Mouse (Mus musculus): Measurements from ENCODE around the gene Card11. TPM values are rescaled to one million over a fixed set of nuclear protein-coding genes. Genes with fewer than 3 reads are reported as not detected.

Gene Card11
- polyA plus RNA-seq, 1 experiment from 2014 or later: 0.14 TPM

DNA sequence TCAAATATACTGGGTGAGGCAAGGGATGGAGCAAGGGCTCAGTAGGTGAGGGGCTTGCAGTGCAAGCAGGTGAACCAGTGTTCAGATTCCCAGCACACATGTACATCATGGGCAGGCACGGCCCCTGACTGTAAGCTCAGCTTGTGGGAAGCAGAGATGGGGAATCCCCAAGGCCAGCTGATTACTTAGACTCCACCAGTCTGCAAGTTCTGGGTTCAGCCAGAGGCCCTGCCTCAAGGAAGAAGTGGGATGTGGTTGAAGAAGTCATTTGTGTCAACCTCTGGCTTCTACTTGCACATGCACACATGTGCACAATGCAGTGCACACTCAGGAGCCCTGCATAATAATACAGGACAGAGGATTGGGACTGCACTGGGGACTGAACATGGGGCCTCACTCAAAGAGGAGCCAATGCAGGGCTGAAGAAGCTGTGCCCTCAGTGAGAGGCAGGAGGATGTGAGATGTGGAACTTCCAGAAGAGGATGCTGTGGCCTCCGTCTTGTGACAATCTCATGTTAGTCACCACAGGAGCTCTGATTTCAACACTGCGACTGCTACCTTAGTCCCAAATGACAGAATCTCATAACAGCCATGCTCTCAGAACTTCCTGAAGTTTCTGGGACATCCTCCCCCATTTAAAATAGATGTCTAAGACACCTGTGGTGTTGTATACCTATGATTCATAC is 3.8 kb upstream of the Card11 start:
- Histone ChIP-seq H3K27me3 (ENCODE audit: control insufficient read depth, insufficient read depth, low read length) (no peaks in the 10 kb centered on the region), H3K4me2 (replicated peaks; ENCODE audit: low read depth, low read length) (no peak overlapping the region), H3K36me3 (ENCODE audit: control insufficient read depth, insufficient read depth, low read length) (no peaks in the 10 kb centered on the region), H3K4me1 (replicated peaks; ENCODE audit: control insufficient read depth, insufficient read depth, low read length) (no peaks in the 10 kb centered on the region), H3K27ac (ENCODE audit: low read depth, low read length) (no peak overlapping the region), H3K9me3 (ENCODE audit: control insufficient read depth, low read length) (no peaks in the 10 kb centered on the region), H3K4me3 (ENCODE audit: low read depth, low read length) (no peak overlapping the region), H3K9ac (ENCODE audit: low read depth, low read length) (no peak overlapping the region)
- WGBS: 83% methylated on average over 3 of the region's 3 CpGs
- ATAC-seq (ENCODE audit: low FRiP score) (no peak), DNase-seq (ENCODE audit: low spot score) (no peak)

DNA sequence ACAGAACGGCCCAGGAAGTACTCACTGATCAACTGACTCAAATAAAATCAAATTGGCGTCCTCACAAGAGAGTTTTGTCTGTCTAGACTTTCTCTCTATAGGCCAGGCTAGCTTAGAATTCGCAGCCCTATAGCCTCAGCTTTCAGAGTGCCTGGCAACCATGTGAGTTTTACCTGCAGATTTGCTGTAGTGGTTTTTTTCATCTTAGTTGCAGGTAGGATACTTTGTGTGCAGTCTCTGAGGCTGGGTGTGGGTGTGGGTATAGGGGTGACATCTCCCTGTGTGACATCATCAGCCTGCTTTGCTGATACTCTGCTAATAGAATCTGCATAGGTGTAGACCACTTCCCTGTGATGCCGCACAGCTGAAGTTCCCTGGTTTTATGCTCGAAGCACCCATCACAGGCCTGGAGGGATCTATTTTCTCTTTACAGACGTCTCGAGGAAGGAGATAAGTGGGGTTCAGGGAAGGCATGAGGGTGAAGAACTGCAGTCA is 1.2 kb downstream of the Card11 start:
- Histone ChIP-seq H3K27ac (ENCODE audit: low read depth, low read length) (no peak overlapping the region), H3K4me1 (replicated peaks; ENCODE audit: control insufficient read depth, insufficient read depth, low read length) (no peaks in the 10 kb centered on the region), H3K4me2 (replicated peaks; ENCODE audit: low read depth, low read length) (no peak overlapping the region), H3K27me3 (ENCODE audit: control insufficient read depth, insufficient read depth, low read length) (no peaks in the 10 kb centered on the region), H3K9ac (ENCODE audit: low read depth, low read length) (no peak overlapping the region), H3K36me3 (ENCODE audit: control insufficient read depth, insufficient read depth, low read length) (no peaks in the 10 kb centered on the region), H3K9me3 (ENCODE audit: control insufficient read depth, low read length) (no peaks in the 10 kb centered on the region), H3K4me3 (ENCODE audit: low read depth, low read length) (no peak overlapping the region)
- WGBS: 88% methylated on average over 7 of the region's 7 CpGs
- no peak for ATAC-seq (ENCODE audit: low FRiP score)
- DNase-seq (ENCODE audit: low spot score): no peak

DNA sequence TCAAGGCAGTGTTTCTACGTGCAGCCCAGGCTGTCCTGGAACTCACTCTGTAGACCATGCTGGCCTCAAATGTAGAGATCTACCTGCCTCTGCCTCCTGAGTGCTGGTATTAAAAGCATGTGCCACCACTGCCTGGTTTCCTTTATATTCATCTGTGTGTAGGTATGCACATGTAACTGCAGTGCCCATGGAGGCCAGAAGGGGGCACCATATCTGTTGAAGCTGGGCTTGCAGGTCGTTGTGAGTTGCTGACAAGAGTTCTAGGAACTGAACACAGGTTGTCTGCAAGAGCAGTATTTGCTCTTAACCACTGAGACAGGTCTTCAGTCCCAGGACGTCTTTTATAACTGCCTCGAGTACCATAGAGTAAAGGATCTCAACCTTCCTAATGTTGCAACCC is 2.6 kb downstream of the Card11 start:
- Histone ChIP-seq H3K27me3 (ENCODE audit: control insufficient read depth, insufficient read depth, low read length) (no peaks in the 10 kb centered on the region), H3K4me3 (ENCODE audit: low read depth, low read length) (no peak overlapping the region), H3K9me3 (ENCODE audit: control insufficient read depth, low read length) (no peaks in the 10 kb centered on the region), H3K4me2 (replicated peaks; ENCODE audit: low read depth, low read length) (no peak overlapping the region), H3K9ac (ENCODE audit: low read depth, low read length) (no peak overlapping the region), H3K27ac (ENCODE audit: low read depth, low read length) (no peak overlapping the region), H3K4me1 (replicated peaks; ENCODE audit: control insufficient read depth, insufficient read depth, low read length) (no peaks in the 10 kb centered on the region), H3K36me3 (ENCODE audit: control insufficient read depth, insufficient read depth, low read length) (no peaks in the 10 kb centered on the region)
- peak; percentile 4 for DNase-seq (ENCODE audit: low spot score)
- ATAC-seq (ENCODE audit: low FRiP score): no peak
- WGBS: 78% methylated on average over 4 of the region's 4 CpGs

DNA sequence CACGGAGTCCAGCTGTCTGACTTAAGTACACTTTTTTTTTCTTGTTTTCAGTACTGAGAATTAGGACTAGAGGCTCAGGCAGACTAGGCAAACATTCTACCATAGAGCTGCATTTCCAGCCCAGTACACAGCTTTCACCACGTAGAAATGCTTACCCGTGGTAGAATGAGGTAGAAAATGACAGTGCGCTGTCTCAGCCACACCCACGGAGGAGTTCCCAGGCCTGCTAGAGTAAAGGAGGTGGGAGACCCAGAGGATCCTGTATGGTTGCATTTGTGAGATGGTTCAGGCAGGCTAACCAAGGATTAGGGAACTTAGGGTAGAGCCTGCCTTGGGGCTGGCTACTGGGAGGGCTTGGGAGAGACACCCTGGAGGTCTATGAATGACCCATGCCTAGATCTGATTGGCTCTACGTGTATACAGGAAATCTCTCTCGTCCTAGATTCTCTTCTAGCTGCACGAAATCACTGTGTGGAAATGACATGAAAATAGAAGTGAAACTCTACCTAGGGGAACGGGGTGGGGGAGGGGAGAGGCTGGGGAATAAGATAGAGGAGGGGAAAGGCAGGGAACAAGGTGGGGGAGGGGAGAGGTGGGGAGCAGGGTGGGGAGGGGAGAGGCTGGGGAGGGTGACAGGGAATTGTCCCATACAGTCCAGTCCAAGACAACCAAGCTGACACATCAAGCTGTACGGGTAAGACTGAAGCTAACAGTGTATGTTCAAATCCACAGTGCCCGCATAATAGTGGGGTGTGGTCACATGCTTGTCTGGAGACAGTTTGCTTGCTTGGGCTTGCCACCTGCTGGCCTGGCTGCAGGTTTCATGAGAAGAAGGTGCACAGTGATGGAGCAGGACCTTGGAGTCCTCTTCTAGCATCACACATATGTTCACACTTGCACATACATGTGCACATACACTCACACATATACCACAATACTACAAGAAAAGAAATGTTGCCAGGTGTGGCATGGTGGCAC is 8.0 kb downstream of the Card11 start:
- Histone ChIP-seq H3K4me2 (replicated peaks; ENCODE audit: low read depth, low read length) (no peak overlapping the region), H3K27ac (ENCODE audit: low read depth, low read length) (no peak overlapping the region), H3K4me1 (replicated peaks; ENCODE audit: control insufficient read depth, insufficient read depth, low read length) (no peaks in the 10 kb centered on the region), H3K36me3 (ENCODE audit: control insufficient read depth, insufficient read depth, low read length) (no peaks in the 10 kb centered on the region), H3K9me3 (ENCODE audit: control insufficient read depth, low read length) (no peaks in the 10 kb centered on the region), H3K4me3 (ENCODE audit: low read depth, low read length) (no peak overlapping the region), H3K9ac (ENCODE audit: low read depth, low read length) (no peak overlapping the region), H3K27me3 (ENCODE audit: control insufficient read depth, insufficient read depth, low read length) (no peaks in the 10 kb centered on the region)
- 74% methylated on average over 11 of the region's 11 CpGs for WGBS
- DNase-seq (ENCODE audit: low spot score) (no peak), ATAC-seq (ENCODE audit: low FRiP score) (no peak)

DNA sequence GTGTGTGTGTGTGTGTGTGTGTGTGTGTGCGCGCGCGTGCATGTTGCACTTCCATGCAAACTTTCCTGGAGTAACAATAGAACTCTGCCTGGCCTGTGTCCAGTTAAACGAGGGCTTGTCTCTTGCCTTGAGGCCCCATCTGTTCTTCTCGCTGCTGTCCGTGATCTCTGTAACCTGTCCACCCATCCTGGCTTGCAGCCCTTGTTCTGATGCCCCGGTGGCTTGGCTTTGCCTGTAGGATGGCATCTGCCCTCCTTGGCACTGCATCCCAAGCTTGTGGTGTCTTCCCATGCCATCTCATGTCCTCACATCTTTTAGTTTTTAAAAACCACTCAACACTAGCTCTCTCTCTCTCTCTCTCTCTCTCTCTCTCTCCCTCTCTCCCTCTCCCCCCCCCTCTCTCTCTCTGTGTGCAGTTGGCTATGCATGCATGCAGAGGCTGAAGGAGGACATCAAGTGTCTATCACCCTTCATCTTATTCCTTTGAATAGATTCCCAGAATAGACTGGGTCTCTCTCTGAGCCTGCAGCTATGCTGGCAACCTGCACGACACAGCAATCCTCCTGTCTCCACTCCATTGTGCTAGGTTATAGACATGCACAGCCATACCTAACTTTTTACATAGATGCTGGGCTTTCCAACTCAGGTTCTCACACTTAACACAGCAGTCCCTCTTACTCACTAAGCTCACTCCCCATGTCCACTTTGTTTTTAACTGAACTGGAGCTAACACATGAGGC is 14.9 kb downstream of the Card11 start:
- Histone ChIP-seq H3K9me3 (ENCODE audit: control insufficient read depth, low read length) (no peaks in the 10 kb centered on the region), H3K27me3 (ENCODE audit: control insufficient read depth, insufficient read depth, low read length) (no peaks in the 10 kb centered on the region), H3K36me3 (ENCODE audit: control insufficient read depth, insufficient read depth, low read length) (no peaks in the 10 kb centered on the region), H3K27ac (ENCODE audit: low read depth, low read length) (no peak overlapping the region), H3K4me3 (ENCODE audit: low read depth, low read length) (no peak overlapping the region), H3K4me1 (replicated peaks; ENCODE audit: control insufficient read depth, insufficient read depth, low read length) (no peaks in the 10 kb centered on the region), H3K4me2 (replicated peaks; ENCODE audit: low read depth, low read length) (no peak overlapping the region), H3K9ac (ENCODE audit: low read depth, low read length) (no peak overlapping the region)
- no peak for DNase-seq (ENCODE audit: low spot score)
- 88% methylated on average over 9 of the region's 9 CpGs for WGBS
- no peak for ATAC-seq (ENCODE audit: low FRiP score)

DNA sequence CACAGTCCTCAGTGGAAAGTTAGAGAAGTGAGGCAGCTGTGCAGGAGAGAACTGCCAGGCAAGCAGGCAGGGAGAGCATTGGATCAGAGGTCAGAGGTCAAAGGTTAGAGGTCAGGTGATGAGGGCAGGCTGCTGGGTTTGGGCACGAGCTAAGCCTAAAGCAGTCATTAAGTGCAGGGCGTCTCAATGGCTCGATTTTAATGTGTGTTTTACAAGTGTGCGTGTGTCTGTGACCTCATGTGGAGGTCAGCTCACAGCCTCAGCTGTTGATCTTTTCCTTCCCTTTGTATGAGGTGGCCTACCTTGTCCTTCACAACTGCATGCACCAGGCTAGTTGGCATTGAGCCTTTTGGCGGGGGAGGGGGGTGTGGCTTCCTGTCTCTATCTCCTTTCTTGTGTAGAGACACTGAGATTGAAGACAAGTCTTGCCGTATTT is 19.0 kb downstream of the Card11 start:
- H3K36me3 ChIP-seq (ENCODE audit: control insufficient read depth, insufficient read depth, low read length): no peaks in the 10 kb centered on the region
- no peak for ATAC-seq (ENCODE audit: low FRiP score)
- DNase-seq (ENCODE audit: low spot score): no peak
- no peak overlapping the region for H3K4me2 ChIP-seq (replicated peaks; ENCODE audit: low read depth, low read length)
- no peaks in the 10 kb centered on the region for H3K4me1 ChIP-seq (replicated peaks; ENCODE audit: control insufficient read depth, insufficient read depth, low read length)
- H3K4me3 ChIP-seq (ENCODE audit: low read depth, low read length): no peak overlapping the region
- H3K9me3 ChIP-seq (ENCODE audit: control insufficient read depth, low read length): no peaks in the 10 kb centered on the region
- no peaks in the 10 kb centered on the region for H3K27me3 ChIP-seq (ENCODE audit: control insufficient read depth, insufficient read depth, low read length)
- H3K9ac ChIP-seq (ENCODE audit: low read depth, low read length): no peak overlapping the region
- no peak overlapping the region for H3K27ac ChIP-seq (ENCODE audit: low read depth, low read length)
- 28% methylated on average over 6 of the region's 6 CpGs for WGBS

DNA sequence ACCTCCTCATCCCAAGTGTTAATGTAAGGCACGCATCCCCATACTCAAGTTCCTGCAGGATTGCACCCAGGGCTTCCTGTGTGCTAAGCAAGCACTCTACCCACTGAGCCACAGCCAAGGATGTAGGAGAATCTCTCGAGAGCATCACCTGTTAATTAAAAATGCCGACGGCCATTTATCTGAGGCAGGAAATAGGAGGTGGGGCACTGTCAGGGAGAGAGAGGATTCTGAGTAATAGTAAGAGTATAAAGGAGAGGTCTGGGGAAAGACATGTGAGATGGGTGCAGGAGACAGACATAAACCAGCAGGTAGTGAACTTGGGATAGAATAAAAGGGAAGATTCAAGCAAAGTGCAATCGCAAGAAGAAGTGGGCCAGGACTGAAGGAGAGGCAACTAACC is 19.6 kb downstream of the Card11 start:
- Histone ChIP-seq H3K36me3 (ENCODE audit: control insufficient read depth, insufficient read depth, low read length) (no peaks in the 10 kb centered on the region), H3K9me3 (ENCODE audit: control insufficient read depth, low read length) (no peaks in the 10 kb centered on the region), H3K9ac (ENCODE audit: low read depth, low read length) (no peak overlapping the region), H3K4me2 (replicated peaks; ENCODE audit: low read depth, low read length) (no peak overlapping the region), H3K4me3 (ENCODE audit: low read depth, low read length) (no peak overlapping the region), H3K27ac (ENCODE audit: low read depth, low read length) (no peak overlapping the region), H3K4me1 (replicated peaks; ENCODE audit: control insufficient read depth, insufficient read depth, low read length) (no peaks in the 10 kb centered on the region), H3K27me3 (ENCODE audit: control insufficient read depth, insufficient read depth, low read length) (no peaks in the 10 kb centered on the region)
- ATAC-seq (ENCODE audit: low FRiP score) (no peak), DNase-seq (ENCODE audit: low spot score) (no peak)
- 83% methylated on average over 5 of the region's 5 CpGs for WGBS

DNA sequence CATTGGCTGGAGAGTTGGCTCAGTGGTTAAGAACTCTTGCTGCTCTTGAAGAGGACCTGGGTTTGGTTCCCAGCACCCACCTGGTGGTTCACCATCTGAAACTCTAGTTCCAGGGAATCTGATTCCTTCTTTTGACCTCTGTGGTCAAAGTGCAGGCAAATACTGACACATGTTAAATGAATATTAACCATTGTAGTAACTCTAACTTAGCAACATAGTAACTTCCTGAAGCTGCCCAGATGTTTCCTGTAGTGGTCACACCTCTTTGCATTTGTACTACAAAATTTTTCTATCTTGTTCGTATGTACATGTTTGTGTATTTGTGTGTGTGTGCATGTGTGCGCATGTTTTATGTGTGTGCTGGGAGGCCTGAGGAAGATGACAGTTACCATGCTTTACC is 20.3 kb downstream of the Card11 start:
- H3K36me3 ChIP-seq (ENCODE audit: control insufficient read depth, insufficient read depth, low read length): no peaks in the 10 kb centered on the region
- no peak overlapping the region for H3K4me3 ChIP-seq (ENCODE audit: low read depth, low read length)
- ATAC-seq (ENCODE audit: low FRiP score): no peak
- no peak overlapping the region for H3K27ac ChIP-seq (ENCODE audit: low read depth, low read length)
- no peak overlapping the region for H3K9ac ChIP-seq (ENCODE audit: low read depth, low read length)
- no peak for DNase-seq (ENCODE audit: low spot score)
- no peaks in the 10 kb centered on the region for H3K4me1 ChIP-seq (replicated peaks; ENCODE audit: control insufficient read depth, insufficient read depth, low read length)
- H3K9me3 ChIP-seq (ENCODE audit: control insufficient read depth, low read length): no peaks in the 10 kb centered on the region
- 97% methylated on average over 2 of the region's 2 CpGs for WGBS
- no peak overlapping the region for H3K4me2 ChIP-seq (replicated peaks; ENCODE audit: low read depth, low read length)
- H3K27me3 ChIP-seq (ENCODE audit: control insufficient read depth, insufficient read depth, low read length): no peaks in the 10 kb centered on the region
